Mouse (Mus musculus) hindlimb bud, embryonic 11.5 days (tissue): Measurements from ENCODE around the gene Tbc1d17.

ENCODE experiments used
- DNase-seq: peaks from one replicate; pipeline ENCODE4 v3.0.0-alpha.2; 2012; ENCODE audit warnings: low read depth, low spot score; ENCODE audit errors: extremely low spot score

Gene Tbc1d17

GRCm38 (mm10) chr7:44835373-44836015, 13.4 kb downstream of the Tbc1d17 start:
- no peak for DNase-seq

- no peak for DNase-seq
Observed at GRCm38 (mm10) chr7:44832763-44833162, 16.1 kb downstream of the Tbc1d17 start.

GRCm38 (mm10) chr7:44828706-44829105, 20.2 kb downstream of the Tbc1d17 start:
- no peak for DNase-seq

- DNase-seq, result no peak
Observed at GRCm38 (mm10) chr7:44826771-44827170, 22.1 kb downstream of the Tbc1d17 start.

- DNase-seq, result peak; percentile 42
Observed at GRCm38 (mm10) chr7:44824872-44825271, 24.0 kb downstream of the Tbc1d17 start.

- DNase-seq, result no peak
Observed at GRCm38 (mm10) chr7:44823409-44823808, 25.5 kb downstream of the Tbc1d17 start.

GRCm38 (mm10) chr7:44821666-44822448, 27.0 kb downstream of the Tbc1d17 start:
- no peak for DNase-seq

GRCm38 (mm10) chr7:44820525-44820924, 28.4 kb downstream of the Tbc1d17 start:
- no peak for DNase-seq

- DNase-seq, result no peak
Observed at GRCm38 (mm10) chr7:44819863-44820262, 29.0 kb downstream of the Tbc1d17 start.

- DNase-seq, result no peak
Observed at GRCm38 (mm10) chr7:44819391-44819790, 29.5 kb downstream of the Tbc1d17 start.

- no peak for DNase-seq
Observed at GRCm38 (mm10) chr7:44818751-44819235, 30.1 kb downstream of the Tbc1d17 start.

- no peak for DNase-seq
Observed at GRCm38 (mm10) chr7:44818164-44818563, 30.7 kb downstream of the Tbc1d17 start.

- DNase-seq, result no peak
Observed at GRCm38 (mm10) chr7:44817441-44817840, 31.4 kb downstream of the Tbc1d17 start.

- no peak for DNase-seq
Observed at GRCm38 (mm10) chr7:44816470-44817021, 32.3 kb downstream of the Tbc1d17 start, which contains the start of gene Atf5. TSS of gene Atf5 (minus strand) at chr7:44816658.

GRCm38 (mm10) chr7:44815721-44816469, 33.0 kb downstream of the Tbc1d17 start, which contains the start of the genes Nup62 and Il4i1:
TSS of gene Nup62 (plus strand) at chr7:44816088.
TSS of gene Il4i1 (plus strand) at chr7:44816387.
- peak; percentile 98 for DNase-seq

- no peak for DNase-seq
Observed at GRCm38 (mm10) chr7:44814952-44815553, 33.8 kb downstream of the Tbc1d17 start.

GRCm38 (mm10) chr7:44814423-44814822, 34.5 kb downstream of the Tbc1d17 start:
- DNase-seq, result no peak

- no peak for DNase-seq
Observed at GRCm38 (mm10) chr7:44813985-44814384, 34.9 kb downstream of the Tbc1d17 start.

- DNase-seq, result no peak
Observed at GRCm38 (mm10) chr7:44812651-44813325, 36.1 kb downstream of the Tbc1d17 start.
